ENCODE assay signal across 24 mouse cellular contexts in genomic region chr10:60832664-60833173, GRCm38 (mm10). TPM values are rescaled to one million over a fixed set of nuclear protein-coding genes. Genes with fewer than 3 reads are reported as not detected.
DNase-seq lines count a peak whose midpoint lies in the region; ATAC-seq lines count a peak whose summit lies in the region.
"Had no signal": no experiment of that assay in that cellular context is flagged by ENCODE, and none has a peak within 500 bp of the region (broad histone marks: within the 10 kb centered on the region; RNA-seq: fewer than 3 reads in every experiment).

No protein-coding gene starts in this region.

- peaks cover 53% of the 10 kb centered on the region for H3K27me3 ChIP-seq in kidney, embryonic 16.5 days (ENCODE audit: insufficient read depth, low read length)
- H3K27me3 ChIP-seq: heart, embryonic 12.5 days; Patski had no signal

- H3K4me1 ChIP-seq in kidney, embryonic 16.5 days (ENCODE audit: insufficient read depth, low read length), result peaks cover 34% of the 10 kb centered on the region

- H3K36me3 ChIP-seq in kidney, embryonic 16.5 days (ENCODE audit: insufficient read depth, low read length), result no peaks in the 10 kb centered on the region
- H3K36me3 ChIP-seq: heart, embryonic 12.5 days; hindbrain, embryonic 10.5 days; limb, embryonic 13.5 days; liver, embryonic 15.5 days; neural tube, embryonic 12.5 days had no signal

- WGBS in kidney, embryonic 16.5 days, result 79% methylated on average over 12 of the region's 12 CpGs

- peak; percentile 38 for DNase-seq in cerebellum, adult 9-10 months
- peak; percentile 68 for DNase-seq in kidney, adult 9 months
- peak; percentile 54 for DNase-seq in urinary bladder, postnatal 14 days (ENCODE audit: low spot score)
- DNase-seq in urinary bladder, postnatal 4 days (ENCODE audit: low spot score in 2 of 2), result no peak
- DNase-seq in ovary, postnatal 36 days (ENCODE audit: low spot score), result no peak
- DNase-seq in thymus, postnatal 0 days (ENCODE audit: low spot score), result no peak
- DNase-seq: adrenal gland, adult 8-10 months; cerebellum, postnatal 36 days; lung, postnatal 4 days; midbrain, embryonic 14.5 days; retina, postnatal 1 day; right cerebral cortex, postnatal 25 days; thymus, postnatal 25 days had no signal

- H3K4me2 ChIP-seq in kidney, embryonic 16.5 days (replicated peaks; ENCODE audit: low read depth, low read length), result no peak overlapping the region

- ATAC-seq in cerebellum, adult (ENCODE audit: insufficient number of reproducible peaks, low FRiP score, low TSS enrichment), result no peak
- ATAC-seq in kidney, embryonic 16.5 days (ENCODE audit: low FRiP score, low TSS enrichment), result no peak
- ATAC-seq: forebrain, embryonic 14.5 days; hindbrain, embryonic 16.5 days; Patski had no signal

- H3K9me3 ChIP-seq in kidney, embryonic 16.5 days (ENCODE audit: low read length), result no peaks in the 10 kb centered on the region
- H3K9me3 ChIP-seq: heart, embryonic 12.5 days; hindbrain, embryonic 10.5 days; limb, embryonic 13.5 days; liver, embryonic 15.5 days; neural tube, embryonic 12.5 days had no signal

- no peak overlapping the region for H3K27ac ChIP-seq in kidney, embryonic 16.5 days (ENCODE audit: low read length)
- H3K27ac ChIP-seq: hindbrain, embryonic 10.5 days; layer of hippocampus, adult 2 months; limb, embryonic 13.5 days; liver, embryonic 15.5 days; neural tube, embryonic 12.5 days had no signal

- no peak overlapping the region for H3K9ac ChIP-seq in kidney, embryonic 16.5 days (replicated peaks; ENCODE audit: low read length)
- H3K9ac ChIP-seq: limb, embryonic 13.5 days; liver, embryonic 15.5 days; neural tube, embryonic 12.5 days had no signal

- no peak overlapping the region for H3K4me3 ChIP-seq in kidney, embryonic 16.5 days (ENCODE audit: low read length)
- H3K4me3 ChIP-seq: liver, embryonic 15.5 days; neural tube, embryonic 12.5 days had no signal

RNA-seq across cellular contexts. Expression of gene Unc5b, which starts 1.3 kb away (rescaled TPM):
- 10.4 and 10.5 TPM in 2 replicates for polyA plus RNA-seq in kidney, embryonic 16.5 days (2015; fragmentation: Nextera tagmentation; extraction: Ambion mirVana)
- polyA plus RNA-seq in thymus, postnatal 0 days (2015; fragmentation: Nextera tagmentation; extraction: Ambion mirVana), result 0.68 and 0.70 TPM in 2 replicates

Comparison
In these comparisons a context has a peak if more than half of its experiments do, and no peak if none do; other contexts are left out.
1. DNase-seq: peak in cerebellum, adult 9-10 months (single experiment), kidney, adult 9 months (single experiment) and urinary bladder, postnatal 14 days (single experiment); none in urinary bladder, postnatal 4 days (0 of 2), ovary, postnatal 36 days (single experiment) and thymus, postnatal 0 days (single experiment).